Mouse (Mus musculus) ES-Bruce4 (cell line): ENCODE results near the gene Tent5a. TPM values are rescaled to one million over a fixed set of nuclear protein-coding genes. Genes with fewer than 3 reads are reported as not detected.

Experiments
- H3K27ac ChIP-seq: 2 replicates; pipeline ENCODE4 v1.5.1; 2012; ENCODE audit warnings: low read length, inconsistent platforms; ENCODE audit not compliant: insufficient read depth
- H3K27me3 ChIP-seq: 2 replicates; pipeline ENCODE4 v1.6.1; 2012; ENCODE audit warnings: mild to moderate bottlenecking, low read length, inconsistent platforms; ENCODE audit not compliant: control insufficient read depth, poor library complexity, insufficient read depth, severe bottlenecking
- H3K36me3 ChIP-seq: 2 replicates; pipeline ENCODE4 v1.6.1; 2012; ENCODE audit warnings: inconsistent platforms, mild to moderate bottlenecking, low read length, moderate library complexity; ENCODE audit not compliant: control insufficient read depth, poor library complexity, insufficient read depth, severe bottlenecking
- H3K4me1 ChIP-seq: one replicate; pipeline ENCODE4 v1.8.1; 2011; ENCODE audit warnings: low read length; ENCODE audit not compliant: control insufficient read depth, insufficient read depth
- H3K4me3 ChIP-seq: 2 replicates; pipeline ENCODE4 v1.5.1; 2011; ENCODE audit warnings: low read depth, mild to moderate bottlenecking, low read length
- H3K9ac ChIP-seq: 2 replicates; pipeline ENCODE4 v1.6.1; 2012; ENCODE audit warnings: low read depth, mild to moderate bottlenecking, inconsistent platforms; ENCODE audit not compliant: poor library complexity, severe bottlenecking
- H3K9me3 ChIP-seq: replicated peaks from 2 replicates; pipeline ENCODE4 v1.6.1; 2012; ENCODE audit warnings: mild to moderate bottlenecking, low read length, inconsistent platforms; ENCODE audit not compliant: control insufficient read depth, poor library complexity, insufficient read depth, severe bottlenecking
- CTCF ChIP-seq: IDR thresholded peaks from one replicate; pipeline ENCODE4 v1.8.1; 2011; ENCODE audit warnings: low read depth, low read length
- EP300 ChIP-seq: IDR thresholded peaks from 2 replicates; pipeline ENCODE4 v1.6.1; 2011; ENCODE audit warnings: low read depth, low read length; ENCODE audit not compliant: insufficient read depth
- POLR2A ChIP-seq: IDR thresholded peaks from one replicate; pipeline ENCODE4 v1.8.1; 2011; ENCODE audit warnings: low read length; ENCODE audit not compliant: insufficient read depth
- polyA plus RNA-seq: library from polyadenylated mRNA; stranded (reverse); fragments of >200 nt; gene quantifications from 2 replicates; pipeline ENCODE4 v1.2.4, GENCODE M21; 2011; ENCODE audit warnings: low read depth; ENCODE audit not compliant: missing spikeins, insufficient read depth, insufficient read length

The Tent5a gene
- polyA plus RNA-seq, 1 experiment = 1.3 TPM

DNA sequence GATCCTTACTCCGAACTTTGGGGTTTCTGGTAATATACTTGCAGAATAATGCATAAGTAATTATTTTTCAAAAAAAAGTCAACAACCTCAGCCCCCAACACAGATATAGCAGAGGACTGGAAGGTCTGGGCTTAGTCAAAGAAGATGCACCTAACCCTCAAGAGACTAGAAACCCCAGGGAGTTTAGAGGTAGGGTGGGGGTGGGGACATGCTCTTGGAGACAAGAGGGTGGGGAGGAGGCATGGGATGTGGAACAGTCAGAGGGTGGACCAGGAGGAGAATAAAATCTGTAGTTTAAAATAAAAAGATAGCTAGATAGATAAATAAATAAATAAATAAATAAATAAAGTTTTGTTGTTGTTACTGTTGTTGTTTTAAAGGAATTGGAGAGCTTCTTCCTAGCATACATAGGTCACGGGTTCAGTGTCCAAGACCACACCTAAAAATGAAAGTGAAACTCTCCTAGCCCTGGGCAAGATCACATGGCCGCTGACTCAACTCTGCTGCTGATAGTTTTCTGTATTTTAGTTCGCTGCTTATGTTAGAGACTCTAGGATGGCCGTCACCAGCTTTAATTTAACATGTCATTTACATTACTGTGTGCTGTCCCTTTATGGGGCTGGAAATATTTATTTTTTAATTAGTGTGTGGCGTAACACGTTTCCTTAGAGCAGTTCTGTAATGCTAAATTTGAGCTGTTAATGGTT, 30.2 kb upstream of the Tent5a start:
- TF ChIP-seq POLR2A (no peak), CTCF (no peak), EP300 (no peak)
- Histone ChIP-seq H3K4me3 (no peak overlapping the region), H3K36me3 (no peaks in the 10 kb centered on the region)

DNA sequence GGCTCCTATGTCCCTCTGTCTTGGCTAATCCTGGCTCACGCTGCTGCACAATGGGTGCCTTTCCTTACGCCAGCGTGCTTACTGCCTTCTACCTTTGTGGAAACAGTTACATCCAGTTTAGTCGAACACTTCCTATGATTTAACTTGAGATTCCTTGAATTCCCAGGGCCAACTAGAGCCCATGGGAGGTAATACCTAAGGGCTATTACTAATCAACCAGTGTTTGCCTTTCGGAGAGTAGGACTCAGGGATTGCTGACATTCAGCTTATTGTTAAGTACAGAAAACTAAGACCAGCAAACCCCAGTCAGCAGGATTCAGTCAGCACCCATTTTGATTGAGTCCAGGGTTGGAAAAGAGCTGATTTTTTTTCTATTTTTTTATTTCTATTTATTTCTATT, 28.4 kb upstream of the Tent5a start:
- Histone ChIP-seq H3K36me3 (no peaks in the 10 kb centered on the region), H3K9ac (no peak overlapping the region), H3K9me3 (no peaks in the 10 kb centered on the region), H3K27ac (no peak overlapping the region), H3K27me3 (no peaks in the 10 kb centered on the region), H3K4me3 (no peak overlapping the region), H3K4me1 (no peaks in the 10 kb centered on the region)
- TF ChIP-seq CTCF = no peak

More for the DNA sequence above, 30.2 kb upstream of the Tent5a start:
- no peak overlapping the region for H3K27ac ChIP-seq
- no peaks in the 10 kb centered on the region for H3K27me3 ChIP-seq
- no peaks in the 10 kb centered on the region for H3K9me3 ChIP-seq
- no peak overlapping the region for H3K9ac ChIP-seq
- no peaks in the 10 kb centered on the region for H3K4me1 ChIP-seq

DNA sequence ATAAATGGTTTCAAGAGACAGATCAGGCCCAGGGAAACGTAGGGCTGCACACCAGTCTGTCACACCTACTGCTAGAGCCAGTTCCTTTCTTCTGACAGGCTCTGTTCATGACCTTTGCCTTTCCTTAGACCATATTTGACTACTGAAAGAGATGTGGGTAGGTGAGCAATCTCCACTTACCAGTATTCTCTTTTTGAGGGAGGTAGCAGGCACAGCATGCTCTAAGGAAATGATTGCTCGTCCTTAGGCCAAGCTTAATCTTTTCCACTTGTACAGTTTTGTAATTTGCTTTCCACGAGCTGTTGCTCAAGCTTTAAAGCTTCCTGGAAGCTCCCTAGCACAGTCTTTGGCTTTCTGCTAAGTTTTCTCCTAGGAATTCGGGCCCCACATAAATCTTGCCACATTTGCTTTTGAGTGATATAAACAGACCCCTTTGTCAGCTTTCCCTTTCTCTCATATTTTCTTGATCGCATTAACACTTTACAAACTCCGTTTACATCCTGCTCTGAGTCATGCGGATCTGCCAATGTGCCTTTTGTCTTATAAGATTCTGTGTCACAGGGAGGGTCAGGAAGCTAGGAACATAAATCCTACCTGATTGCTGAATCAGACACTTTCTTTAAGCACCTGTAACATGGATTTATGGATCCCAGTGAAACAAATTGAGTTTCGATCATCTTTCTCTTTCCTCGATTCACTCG, 20.8 kb upstream of the Tent5a start:
- TF ChIP-seq POLR2A (no peak), EP300 (no peak), CTCF (no peak)
- no peaks in the 10 kb centered on the region for H3K36me3 ChIP-seq
- H3K9ac ChIP-seq = no peak overlapping the region
- no peak overlapping the region for H3K4me3 ChIP-seq
- H3K9me3 ChIP-seq = no peaks in the 10 kb centered on the region
- no peaks in the 10 kb centered on the region for H3K4me1 ChIP-seq
- no peak overlapping the region for H3K27ac ChIP-seq
- H3K27me3 ChIP-seq = no peaks in the 10 kb centered on the region

DNA sequence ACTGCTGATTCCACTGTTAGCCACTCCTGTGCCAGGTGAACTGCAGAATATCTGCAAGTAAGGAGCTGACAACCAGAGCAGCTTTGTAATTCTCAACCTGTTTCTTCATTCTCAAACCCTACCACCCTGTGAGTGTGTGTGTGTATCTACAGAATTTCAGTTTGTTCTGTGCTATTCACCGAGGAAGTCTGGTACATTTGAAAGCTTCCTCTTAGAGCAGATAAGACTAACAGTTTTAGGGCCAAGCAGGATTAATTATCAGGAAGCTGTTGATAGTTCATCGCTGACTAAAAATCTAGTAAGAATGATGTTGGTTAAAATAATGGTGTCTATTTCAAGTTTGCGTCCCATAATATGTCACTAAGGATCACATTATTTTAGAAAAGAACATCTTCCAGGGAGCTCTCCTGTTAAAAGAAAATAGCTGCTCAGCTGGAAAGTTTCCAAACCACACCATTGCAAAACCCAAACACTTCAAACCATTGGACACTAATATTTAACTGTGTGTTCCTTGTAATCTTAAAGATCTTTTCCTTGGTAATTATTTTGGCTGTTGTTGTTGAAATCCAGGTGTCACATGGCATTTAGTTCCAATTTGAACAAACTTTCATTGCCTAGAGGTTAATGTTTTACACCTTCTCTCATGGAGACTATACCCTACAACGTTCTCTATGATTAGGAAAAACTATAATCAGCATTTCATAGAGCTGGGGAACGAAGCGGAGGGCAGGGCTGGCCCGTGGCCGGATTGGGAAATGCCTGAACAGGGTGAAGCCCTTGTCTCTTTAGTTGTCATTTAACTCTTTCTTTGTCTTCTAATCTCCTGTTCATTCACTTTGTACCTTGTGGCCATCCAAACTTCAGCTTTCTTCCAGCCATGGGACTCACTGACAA, 16.0 kb upstream of the Tent5a start:
- no peak for TF ChIP-seq POLR2A
- TF ChIP-seq EP300 = no peak
- no peak for TF ChIP-seq CTCF
- no peak overlapping the region for H3K9ac ChIP-seq
- H3K27ac ChIP-seq = no peak overlapping the region
- no peak overlapping the region for H3K4me3 ChIP-seq
- H3K4me1 ChIP-seq = no peaks in the 10 kb centered on the region
- H3K9me3 ChIP-seq = no peaks in the 10 kb centered on the region
- no peaks in the 10 kb centered on the region for H3K36me3 ChIP-seq
- H3K27me3 ChIP-seq = no peaks in the 10 kb centered on the region

DNA sequence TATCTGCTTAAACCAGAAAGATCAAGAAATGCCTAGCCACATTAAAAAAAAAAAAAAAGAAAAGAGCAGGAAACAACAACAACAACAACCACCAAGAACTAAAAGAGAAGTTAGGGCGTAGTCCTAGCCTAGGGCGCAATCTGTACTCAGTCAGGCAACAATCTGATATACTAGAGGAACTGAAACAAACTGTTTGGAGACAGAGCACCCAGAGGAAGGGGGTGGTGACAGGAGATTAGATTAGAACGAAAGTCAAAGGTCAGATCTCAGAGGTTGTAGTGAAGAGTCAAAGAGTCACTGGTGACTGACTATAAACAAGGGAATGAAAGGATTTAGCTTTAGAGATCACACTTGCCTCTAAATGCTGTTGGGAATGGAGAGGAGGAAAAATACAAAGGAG, 13.2 kb upstream of the Tent5a start:
- H3K27ac ChIP-seq = no peak overlapping the region
- no peaks in the 10 kb centered on the region for H3K27me3 ChIP-seq
- TF ChIP-seq EP300 = no peak
- no peak for TF ChIP-seq CTCF
- TF ChIP-seq POLR2A = no peak
- H3K4me3 ChIP-seq = no peak overlapping the region
- H3K9me3 ChIP-seq = no peaks in the 10 kb centered on the region
- H3K9ac ChIP-seq = no peak overlapping the region
- no peaks in the 10 kb centered on the region for H3K4me1 ChIP-seq
- no peaks in the 10 kb centered on the region for H3K36me3 ChIP-seq

DNA sequence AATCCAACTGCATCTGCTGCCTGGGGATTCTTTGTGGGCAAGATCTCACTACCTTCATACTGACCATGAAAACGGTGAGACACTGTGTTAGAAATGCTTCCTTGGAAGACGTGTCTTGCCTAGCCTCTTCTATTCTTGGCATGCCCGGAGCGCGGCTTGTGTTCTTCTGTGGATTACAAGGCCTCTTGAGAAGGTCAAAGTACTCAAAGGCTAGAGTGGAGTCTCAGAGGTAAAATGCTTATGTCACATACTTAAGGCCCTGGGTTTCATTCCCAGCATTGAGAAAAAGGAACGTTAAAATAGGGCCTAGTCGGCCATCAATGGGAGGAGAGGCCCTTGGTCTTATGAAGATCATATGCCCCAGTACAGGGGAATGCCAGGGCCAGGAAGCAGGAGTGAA, 8.9 kb upstream of the Tent5a start:
- Histone ChIP-seq H3K4me3 (no peak overlapping the region), H3K9ac (no peak overlapping the region)
- TF ChIP-seq EP300 (no peak), POLR2A (no peak), CTCF (no peak)

More for the DNA sequence above, 8.9 kb upstream of the Tent5a start:
- H3K9me3 ChIP-seq = no peaks in the 10 kb centered on the region
- H3K27me3 ChIP-seq = no peaks in the 10 kb centered on the region
- no peaks in the 10 kb centered on the region for H3K4me1 ChIP-seq
- H3K36me3 ChIP-seq = no peaks in the 10 kb centered on the region
- H3K27ac ChIP-seq = no peak overlapping the region
